Mouse (Mus musculus) lung, embryonic 15.5 days (tissue): Measurements from ENCODE around the gene Tmc4. TPM values are rescaled to one million over a fixed set of nuclear protein-coding genes. Genes with fewer than 3 reads are reported as not detected.
A peak's percentile ranks its signal among the peaks of the same experiment; 100 is the strongest.
"Not testable (repeated sequence)": the region's sequence is repeated elsewhere in the genome, so short reads cannot be mapped to it uniquely, and the experiment has no call there.

ENCODE experiments used
- ATAC-seq: fragments of 200-750 bp; cut with Nextera tagmentation; 2 replicates; pipeline ENCODE4 v1.8.0; 2017; ENCODE audit warnings: moderate number of reproducible peaks, borderline replicate concordance; ENCODE audit not compliant: low FRiP score, low TSS enrichment; ENCODE audit errors: extremely low read depth
- H3K27ac ChIP-seq: fragments of 300-500 bp; sonication (generic); 2 replicates; pipeline ENCODE4 v1.5.1; 2015; ENCODE audit warnings: moderate library complexity, mild to moderate bottlenecking, inconsistent platforms
- H3K27me3 ChIP-seq: fragments of 300-500 bp; sonication (generic); 2 replicates; pipeline ENCODE4 v1.6.1; 2015; ENCODE audit warnings: inconsistent platforms
- H3K36me3 ChIP-seq: fragments of 300-500 bp; sonication (generic); 2 replicates; pipeline ENCODE4 v1.6.1; 2015; ENCODE audit warnings: inconsistent platforms
- H3K4me1 ChIP-seq: fragments of 300-500 bp; sonication (generic); 2 replicates; pipeline ENCODE4 v1.6.1; 2015; ENCODE audit warnings: inconsistent platforms
- H3K4me2 ChIP-seq: fragments of 300-500 bp; sonication (generic); 2 replicates; pipeline ENCODE4 v1.6.1; 2015; ENCODE audit warnings: inconsistent platforms, mild to moderate bottlenecking, moderate library complexity
- H3K4me3 ChIP-seq: fragments of 300-500 bp; sonication (generic); 2 replicates; pipeline ENCODE4 v1.5.1; 2015; ENCODE audit warnings: mild to moderate bottlenecking, inconsistent platforms
- H3K9ac ChIP-seq: fragments of 300-500 bp; sonication (generic); 2 replicates; pipeline ENCODE4 v1.6.1; 2015; ENCODE audit warnings: inconsistent platforms
- H3K9me3 ChIP-seq: fragments of 300-500 bp; sonication (generic); 2 replicates; pipeline ENCODE4 v1.6.1; 2016; ENCODE audit warnings: inconsistent platforms
- WGBS: fragments of 180-500 bp; shearing (Covaris S2); methylation state at CpG from one replicate; pipeline ENCODE4 v1.1.7; 2015; 5-methylcytosine and 5-hydroxymethylcytosine counted together
- polyA plus RNA-seq: library from polyadenylated mRNA; unstranded; fragments of >200 nt; fragmentation: Nextera tagmentation; extraction: Ambion mirVana; gene quantifications from 2 replicates; pipeline ENCODE4 v1.2.1, GENCODE M21; 2015

Gene Tmc4
- polyA plus RNA-seq, 1 experiment from 2014 or later = 25.5 TPM

- H3K4me2 ChIP-seq = peak overlapping the region; percentile 82
- H3K36me3 ChIP-seq = peaks cover 32% of the 10 kb centered on the region
- WGBS = 2% methylated on average over 7 of the region's 7 CpGs
- H3K4me1 ChIP-seq = peaks cover 24% of the 10 kb centered on the region
- H3K27me3 ChIP-seq, ATAC-seq, H3K9me3 ChIP-seq: not testable (repeated sequence)
- H3K4me3 ChIP-seq = peak overlapping the region; percentile 69
- peak overlapping the region; percentile 93; the same call in 1 of the 2 replicates for H3K27ac ChIP-seq
- H3K9ac ChIP-seq = peak overlapping the region; percentile 79
Measured at GRCm38 (mm10) chr7:3705461-3705860, 28.1 kb upstream of the Tmc4 start.

GRCm38 (mm10) chr7:3704475-3704874 lies 27.1 kb upstream of the Tmc4 start:
- Histone ChIP-seq H3K4me2 (peak overlapping the region; percentile 82), H3K36me3 (peaks cover 41% of the 10 kb centered on the region), H3K9me3 (no peaks in the 10 kb centered on the region), H3K4me1 (peaks cover 24% of the 10 kb centered on the region), H3K27ac (peak overlapping the region; percentile 93), H3K9ac (peak overlapping the region; percentile 79), H3K27me3 (no peaks in the 10 kb centered on the region), H3K4me3 (peak overlapping the region; percentile 69)
- WGBS = under 1% methylated on average over 20 of the region's 20 CpGs
- ATAC-seq = peak; percentile 10; the same call in 1 of the 2 replicates

GRCm38 (mm10) chr7:3703879-3704441 lies 26.6 kb upstream of the Tmc4 start, which contains the start of gene Rps9:
Rps9 (plus strand) TSS chr7:3703993.
- under 1% methylated on average over 42 of the region's 42 CpGs for WGBS
- H3K36me3 ChIP-seq = peaks cover 46% of the 10 kb centered on the region
- ATAC-seq = peak; percentile 93

GRCm38 (mm10) chr7:3703148-3703878 lies 26.0 kb upstream of the Tmc4 start:
- Histone ChIP-seq H3K27me3 (no peaks in the 10 kb centered on the region), H3K4me3 (peak overlapping the region; percentile 69), H3K4me2 (peak overlapping the region; percentile 59), H3K4me1 (peaks cover 24% of the 10 kb centered on the region), H3K36me3 (peaks cover 53% of the 10 kb centered on the region), H3K9ac (peak overlapping the region; percentile 79), H3K27ac (peak overlapping the region; percentile 80), H3K9me3 (no peaks in the 10 kb centered on the region)
- peak; percentile 32; the same call in 1 of the 2 replicates for ATAC-seq
- WGBS = 20% methylated on average over 6 of the region's 6 CpGs

More at GRCm38 (mm10) chr7:3703879-3704441, 26.6 kb upstream of the Tmc4 start, which contains the start of gene Rps9:
- Histone ChIP-seq H3K4me2 (peak within 1 kb of the TSS; percentile 82), H3K27ac (peak within 1 kb of the TSS; percentile 93), H3K9me3 (no peaks in the 10 kb centered on the region), H3K9ac (peak within 1 kb of the TSS; percentile 79), H3K4me1 (peaks cover 24% of the 10 kb centered on the region), H3K4me3 (peak within 1 kb of the TSS; percentile 69), H3K27me3 (no peaks in the 10 kb centered on the region)

- no peak for ATAC-seq
- 94% methylated on average over 6 of the region's 6 CpGs for WGBS
Measured at GRCm38 (mm10) chr7:3698471-3698870, 21.1 kb upstream of the Tmc4 start.

GRCm38 (mm10) chr7:3694949-3695305 lies 17.6 kb upstream of the Tmc4 start:
- Histone ChIP-seq H3K4me2 (peak overlapping the region; percentile 83), H3K36me3 (peaks cover 31% of the 10 kb centered on the region), H3K9ac (peak overlapping the region; percentile 88), H3K4me3 (peak overlapping the region; percentile 74), H3K4me1 (peaks cover 22% of the 10 kb centered on the region), H3K27ac (peak overlapping the region; percentile 99)
- H3K27me3 ChIP-seq, H3K9me3 ChIP-seq, ATAC-seq: not testable (repeated sequence)
- WGBS = 2% methylated on average over 9 of the region's 9 CpGs

More at GRCm38 (mm10) chr7:3698471-3698870, 21.1 kb upstream of the Tmc4 start:
- H3K9me3 ChIP-seq = no peaks in the 10 kb centered on the region
- peaks cover 44% of the 10 kb centered on the region for H3K36me3 ChIP-seq
- no peak overlapping the region for H3K4me2 ChIP-seq
- no peak overlapping the region for H3K4me3 ChIP-seq
- peaks cover 15% of the 10 kb centered on the region for H3K4me1 ChIP-seq
- no peak overlapping the region for H3K9ac ChIP-seq
- no peak overlapping the region for H3K27ac ChIP-seq
- no peaks in the 10 kb centered on the region for H3K27me3 ChIP-seq

GRCm38 (mm10) chr7:3694076-3694948 lies 17.0 kb upstream of the Tmc4 start:
- ATAC-seq = peak; percentile 77
- H3K9me3 ChIP-seq = no peaks in the 10 kb centered on the region
- WGBS = under 1% methylated on average over 55 of the region's 55 CpGs
- peaks cover 25% of the 10 kb centered on the region for H3K36me3 ChIP-seq
- H3K4me2 ChIP-seq = peak overlapping the region; percentile 83
- no peaks in the 10 kb centered on the region for H3K27me3 ChIP-seq
- peaks cover 22% of the 10 kb centered on the region for H3K4me1 ChIP-seq
- H3K4me3 ChIP-seq = peak overlapping the region; percentile 74
- peak overlapping the region; percentile 99 for H3K27ac ChIP-seq
- H3K9ac ChIP-seq = peak overlapping the region; percentile 88

GRCm38 (mm10) chr7:3693809-3694075 lies 16.4 kb upstream of the Tmc4 start:
- Histone ChIP-seq H3K27me3 (no peaks in the 10 kb centered on the region), H3K4me3 (peak overlapping the region; percentile 74), H3K9ac (peak overlapping the region; percentile 88), H3K27ac (peak overlapping the region; percentile 99), H3K4me1 (peaks cover 22% of the 10 kb centered on the region), H3K36me3 (peaks cover 19% of the 10 kb centered on the region), H3K4me2 (peak overlapping the region; percentile 83), H3K9me3 (no peaks in the 10 kb centered on the region)
- under 1% methylated on average over 18 of the region's 18 CpGs for WGBS
- ATAC-seq = no peak

- no peaks in the 10 kb centered on the region for H3K27me3 ChIP-seq
- H3K36me3 ChIP-seq = peaks cover 18% of the 10 kb centered on the region
- no peaks in the 10 kb centered on the region for H3K9me3 ChIP-seq
- H3K4me1 ChIP-seq = peaks cover 22% of the 10 kb centered on the region
- H3K27ac ChIP-seq = peak within 1 kb of the TSS; percentile 99
- H3K4me2 ChIP-seq = peak within 1 kb of the TSS; percentile 83
- ATAC-seq = peak; percentile 91
- H3K4me3 ChIP-seq = peak within 1 kb of the TSS; percentile 74
- peak within 1 kb of the TSS; percentile 88 for H3K9ac ChIP-seq
- WGBS = under 1% methylated on average over 55 of the region's 55 CpGs
Measured at GRCm38 (mm10) chr7:3692987-3693808, 15.8 kb upstream of the Tmc4 start, which contains the start of gene Mboat7. Mboat7 (minus strand) TSS chr7:3693523.

GRCm38 (mm10) chr7:3692382-3692986 lies 15.1 kb upstream of the Tmc4 start, which contains the start of gene Tsen34:
Tsen34 (plus strand) TSS chr7:3692863.
- H3K27ac ChIP-seq = peak within 1 kb of the TSS; percentile 99
- no peak; the same call in 1 of the 2 replicates for ATAC-seq
- H3K4me2 ChIP-seq = peak within 1 kb of the TSS; percentile 83
- peaks cover 14% of the 10 kb centered on the region for H3K36me3 ChIP-seq
- H3K9ac ChIP-seq = peak within 1 kb of the TSS; percentile 88
- H3K27me3 ChIP-seq = no peaks in the 10 kb centered on the region
- H3K4me1 ChIP-seq = peaks cover 22% of the 10 kb centered on the region
- WGBS = under 1% methylated on average over 49 of the region's 49 CpGs
- peak within 1 kb of the TSS; percentile 74 for H3K4me3 ChIP-seq
- no peaks in the 10 kb centered on the region for H3K9me3 ChIP-seq
